Mouse (Mus musculus) ZHBTc4 (cell line): ENCODE data around the gene Crb3.
A peak's percentile ranks its signal among the peaks of the same experiment; 100 is the strongest.

Experiments used
- DNase-seq: peaks from one replicate; pipeline ENCODE4 v3.0.0-alpha.2; 2011; ENCODE audit warnings: low read depth, low spot score

Gene Crb3

GRCm38 (mm10) chr17:57058891-57059485 lies at the start of gene Crb3:
Gene Crb3, plus strand, starts transcription at chr17:57059105.
- DNase-seq: no peak

DNA sequence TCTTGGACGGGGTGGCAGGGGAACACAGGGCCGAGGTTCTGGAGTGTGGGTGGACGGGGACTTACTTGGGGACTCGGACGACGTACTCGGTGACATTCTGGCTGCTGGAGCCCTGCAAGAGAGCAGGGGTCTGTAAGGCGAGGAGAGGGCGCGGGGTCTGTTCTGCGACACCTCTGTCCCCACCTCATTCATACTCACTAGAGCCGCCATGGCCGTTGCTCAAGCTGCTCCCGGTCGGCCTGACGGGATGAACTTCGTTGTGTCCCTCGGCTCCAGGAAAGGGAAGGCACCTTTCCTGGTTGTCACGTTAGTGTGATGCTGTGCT lies 48.0 kb upstream of the Crb3 start:
- DNase-seq: no peak

GRCm38 (mm10) chr17:57011236-57012141 lies 47.4 kb upstream of the Crb3 start, which contains the start of the genes Gtf2f1 and Gm17949:
Gene Gtf2f1, minus strand, starts transcription at chr17:57011288.
Gene Gm17949, plus strand, starts transcription at chr17:57011469.
- peak; percentile 99 for DNase-seq

DNA sequence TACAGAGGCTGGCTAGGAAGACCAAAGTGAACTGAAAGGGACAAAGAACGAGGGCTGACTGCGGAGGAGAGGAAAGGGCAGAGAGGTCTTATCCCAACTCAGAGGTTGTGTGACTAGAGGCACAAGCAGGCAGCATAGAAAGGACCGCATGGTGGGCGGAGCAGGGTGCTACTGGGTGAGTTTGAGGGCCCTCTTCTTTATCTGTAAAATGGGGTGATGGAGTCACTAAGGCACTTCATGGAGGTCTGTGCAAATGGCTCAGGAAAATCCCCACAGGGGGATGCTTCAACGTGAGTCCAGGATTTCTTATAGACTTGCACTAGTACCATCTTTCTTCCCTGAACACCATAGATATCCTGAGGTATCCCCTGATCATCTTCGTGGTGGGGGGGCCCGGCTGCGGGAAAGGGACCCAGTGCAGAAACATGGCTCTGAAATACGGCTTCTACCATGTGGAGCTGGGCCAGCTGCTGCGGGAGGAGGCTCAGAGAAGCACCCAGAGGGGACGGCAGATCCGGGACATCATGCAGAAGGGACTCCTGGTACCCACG lies 46.6 kb upstream of the Crb3 start:
- no peak for DNase-seq

GRCm38 (mm10) chr17:57019693-57020092 lies 39.2 kb upstream of the Crb3 start:
- DNase-seq: no peak

DNA sequence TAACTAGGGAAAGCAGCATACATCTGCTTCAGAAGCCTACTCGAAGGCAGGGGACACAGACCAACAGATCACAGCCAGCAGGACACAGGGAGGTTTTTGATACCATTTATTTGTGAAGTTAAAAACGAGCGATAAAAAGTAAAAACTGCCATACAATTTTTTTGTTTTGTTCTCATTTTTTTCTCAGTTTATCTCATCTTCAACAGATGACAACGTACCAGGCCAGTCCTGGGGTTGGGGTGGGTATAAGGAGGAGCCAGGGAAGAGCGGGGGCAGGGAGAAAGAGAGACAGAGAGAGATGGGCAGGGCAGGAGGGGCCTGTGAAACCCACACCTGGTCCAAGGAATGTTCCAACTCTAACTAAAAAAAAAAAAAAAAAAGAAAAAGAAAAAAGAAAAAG lies 37.9 kb upstream of the Crb3 start:
- no peak for DNase-seq

- DNase-seq: no peak
Measured at GRCm38 (mm10) chr17:57027471-57027870, 31.4 kb upstream of the Crb3 start.

DNA sequence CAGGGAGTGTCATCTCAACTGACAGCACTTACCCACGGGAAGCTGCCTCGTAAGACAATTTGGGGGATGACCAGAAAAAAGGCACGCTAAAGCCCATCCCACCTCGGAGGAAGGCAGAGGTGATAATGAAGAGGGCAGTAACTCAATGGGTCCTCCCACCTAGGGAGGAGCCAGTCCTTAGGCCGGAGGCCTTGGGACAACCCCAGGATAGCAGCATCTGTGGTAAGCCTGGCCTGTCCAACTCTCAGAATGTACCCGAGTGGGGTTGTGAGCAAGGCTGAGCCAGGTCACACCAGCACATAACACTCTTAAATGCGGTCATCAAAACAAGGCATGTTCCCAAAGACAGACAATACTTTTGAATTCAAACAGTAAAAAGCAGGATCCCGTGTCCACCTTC lies 29.2 kb upstream of the Crb3 start:
- peak; percentile 63 for DNase-seq

GRCm38 (mm10) chr17:57030931-57031660 lies 27.8 kb upstream of the Crb3 start, which contains the start of gene Khsrp:
Gene Khsrp, minus strand, starts transcription at chr17:57031522.
- DNase-seq: peak; percentile 64

GRCm38 (mm10) chr17:57031661-57032420 lies 27.1 kb upstream of the Crb3 start:
- peak; percentile 100 for DNase-seq

DNA sequence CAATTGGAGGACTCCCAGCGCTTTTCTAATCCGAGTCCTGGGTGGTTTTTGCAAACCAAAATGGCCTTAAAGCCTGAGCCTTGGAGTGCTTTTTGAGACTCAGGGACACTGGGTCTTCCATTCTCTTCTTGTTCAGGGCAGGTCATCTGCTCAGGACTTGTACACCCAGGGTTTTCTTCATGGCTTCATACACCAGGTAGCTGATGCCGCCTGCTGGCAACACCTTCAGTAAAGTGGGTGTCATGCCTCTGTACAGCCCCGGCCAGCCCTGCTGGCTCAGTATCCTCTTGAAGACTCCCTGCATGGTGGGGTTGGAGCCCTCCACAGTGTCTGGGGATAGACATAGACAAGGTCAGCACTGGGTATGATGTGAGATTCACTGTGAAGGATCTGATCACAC lies 26.1 kb upstream of the Crb3 start:
- no peak for DNase-seq

DNA sequence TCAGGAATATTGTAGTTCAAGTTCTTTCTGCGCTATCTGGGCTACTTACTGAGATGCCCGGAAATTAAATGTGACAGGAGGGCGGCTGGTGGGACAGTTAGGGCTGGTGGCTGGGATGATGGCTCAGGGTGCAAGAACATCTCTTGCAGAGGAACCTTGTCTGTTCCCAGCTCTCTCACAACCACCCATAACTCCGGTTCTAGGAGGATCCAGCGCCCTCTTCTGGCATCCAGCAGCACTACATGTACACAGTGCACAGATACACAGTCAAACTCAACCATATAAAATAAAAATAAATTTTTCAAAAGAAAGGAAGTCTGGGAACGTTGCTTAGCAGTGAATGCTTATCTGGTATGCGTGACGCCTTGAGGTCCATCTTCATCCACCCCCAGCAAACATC lies 19.9 kb upstream of the Crb3 start:
- DNase-seq: peak; percentile 74

DNA sequence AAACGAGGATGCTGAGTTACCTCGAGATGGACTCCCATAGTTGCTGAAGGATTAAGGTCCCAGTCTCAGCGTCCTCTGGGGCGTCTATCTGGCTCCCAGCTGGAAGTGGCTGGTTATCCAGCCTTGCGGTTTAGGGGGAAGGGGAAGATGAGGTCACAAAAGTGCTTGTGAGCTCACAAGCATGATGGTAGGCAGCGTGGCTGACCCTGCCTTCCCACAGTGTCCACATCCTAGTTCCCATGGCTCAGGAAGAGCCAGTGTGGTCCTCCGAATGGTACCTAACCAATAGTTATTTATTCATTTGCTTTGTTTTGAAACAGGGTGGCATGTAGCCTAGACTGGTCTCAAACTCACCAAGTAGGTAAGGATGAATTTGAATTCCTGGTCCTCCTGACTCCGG lies 17.4 kb upstream of the Crb3 start, which contains the start of gene Slc25a41:
TSS of gene Slc25a41 (minus strand) at position 101 of the 400 bp plus-strand sequence.
- DNase-seq: no peak

DNA sequence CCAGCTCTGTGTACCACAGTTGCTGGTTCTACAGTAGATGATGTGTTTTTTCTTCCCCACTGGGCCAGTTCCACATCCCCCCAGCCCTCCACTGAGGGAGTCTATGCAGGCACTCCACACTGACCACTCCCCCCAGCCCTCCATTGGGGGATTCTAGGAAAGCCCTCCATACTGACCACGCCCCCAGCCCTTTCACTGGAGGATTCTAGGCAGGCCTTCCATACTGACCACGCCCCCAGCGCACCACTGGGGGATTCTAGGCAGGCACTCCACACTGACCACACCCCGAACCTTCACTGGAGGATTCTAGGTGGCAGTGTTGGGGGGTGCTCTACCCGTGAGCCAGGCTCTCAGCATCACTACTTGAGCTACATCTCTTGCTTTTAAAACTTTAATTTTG lies 11.5 kb upstream of the Crb3 start:
- DNase-seq: peak; percentile 97

DNA sequence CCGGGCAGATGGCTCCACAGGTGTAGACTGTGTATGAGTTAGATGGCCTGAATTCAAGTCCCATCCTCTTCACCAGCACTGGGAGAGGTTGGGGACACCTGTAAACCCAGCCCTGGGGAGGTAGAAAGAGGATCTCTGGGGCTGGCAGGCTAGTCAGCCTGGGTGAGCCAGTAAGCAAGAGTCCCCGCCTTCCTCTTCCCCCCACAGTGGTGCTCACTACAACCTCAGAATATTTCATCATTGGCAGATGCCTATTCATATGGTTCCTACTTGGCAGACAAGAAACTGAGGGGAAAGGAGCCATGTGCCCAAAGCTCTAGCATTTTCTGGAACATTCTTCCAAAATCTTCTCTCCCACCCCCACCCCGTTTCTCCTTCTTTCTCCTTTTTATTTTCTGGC lies 10.1 kb upstream of the Crb3 start:
- DNase-seq: no peak

GRCm38 (mm10) chr17:57051679-57052078 lies 7.2 kb upstream of the Crb3 start:
- peak; percentile 82 for DNase-seq

- DNase-seq: no peak
Measured at GRCm38 (mm10) chr17:57056246-57056645, 2.7 kb upstream of the Crb3 start.

- peak; percentile 87 for DNase-seq
Measured at GRCm38 (mm10) chr17:57059486-57059977, 627 bp downstream of the Crb3 start, which contains the start of gene Slc25a23. Gene Slc25a23, minus strand, starts transcription at chr17:57059863.

DNA sequence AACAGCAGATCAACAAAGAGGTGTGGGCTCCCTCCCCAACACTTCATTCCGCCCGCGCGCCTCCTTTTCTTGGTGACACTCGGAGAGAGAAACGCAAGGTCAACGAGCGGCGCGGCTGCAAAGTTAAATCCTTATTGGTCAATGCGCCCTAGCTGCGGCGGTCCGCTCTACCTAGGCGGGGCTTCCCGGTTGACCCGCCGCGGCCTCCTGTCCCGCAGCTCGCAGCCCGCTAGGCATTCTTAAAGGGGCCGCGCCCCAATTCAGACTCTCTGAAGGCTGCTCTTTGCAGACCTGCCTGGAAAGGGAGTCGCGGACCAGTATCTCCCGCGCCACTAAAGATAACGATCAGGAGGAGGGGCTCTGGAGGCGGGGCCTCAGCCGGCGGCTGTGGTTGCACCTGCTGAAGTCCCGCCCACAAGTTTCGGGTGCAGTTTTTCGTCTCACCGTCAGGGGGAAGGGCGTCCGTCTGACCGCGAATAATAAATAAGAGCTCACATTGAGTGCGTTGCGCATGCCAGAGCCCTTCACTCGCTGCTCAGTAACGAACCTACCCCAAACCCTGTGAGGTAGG lies 1.4 kb downstream of the Crb3 start:
- peak; percentile 98 for DNase-seq

GRCm38 (mm10) chr17:57061069-57061468 lies 2.2 kb downstream of the Crb3 start:
- no peak for DNase-seq
